ENCODE assay signal across 20 mouse cellular contexts in the genomic region with DNA sequence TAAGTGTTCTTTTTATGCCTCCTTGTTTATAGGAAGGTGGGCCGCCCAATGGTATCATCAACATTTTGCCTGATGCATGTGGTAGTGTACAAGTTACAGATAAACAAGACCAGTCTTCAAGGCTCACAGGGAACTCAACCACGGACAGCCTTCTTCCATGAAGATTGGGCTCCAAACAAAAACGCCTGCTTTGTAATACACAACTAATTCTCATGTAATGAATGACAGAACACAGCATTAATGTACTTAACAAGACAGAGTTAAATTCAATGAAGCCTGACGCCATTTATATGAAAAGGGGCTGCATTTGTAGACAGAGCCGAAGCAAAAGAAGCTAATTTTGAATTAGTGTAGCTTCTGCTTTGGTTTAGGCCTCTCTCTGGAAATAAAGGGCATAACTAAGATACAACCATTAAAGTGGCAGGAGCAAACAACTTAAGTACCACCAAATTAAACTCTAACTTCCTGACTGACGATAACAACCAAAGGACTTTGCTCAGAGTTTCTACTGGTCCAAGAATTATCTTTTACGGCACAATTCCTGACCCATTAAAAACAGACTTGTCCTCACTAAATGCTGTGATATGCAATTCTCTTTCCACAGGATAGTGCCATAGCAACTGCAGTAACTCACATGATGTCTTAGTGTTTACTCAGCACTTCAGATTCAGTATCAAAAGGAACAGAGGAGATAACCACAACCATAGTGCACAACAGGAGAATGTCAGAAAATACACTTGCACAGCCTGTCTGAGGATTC.
DNase-seq lines count a peak whose midpoint lies in the region; ATAC-seq and TF ChIP-seq lines count a peak whose summit lies in the region.
"Had no signal": no experiment of that assay in that cellular context is flagged by ENCODE, and none has a peak within 500 bp of the region (broad histone marks: within the 10 kb centered on the region; RNA-seq: fewer than 3 reads in every experiment).

No protein-coding gene starts in this region.

- H3K27me3 ChIP-seq in intestine, embryonic 16.5 days (replicated peaks; ENCODE audit: control insufficient read depth, insufficient read depth, low read length) = no peaks in the 10 kb centered on the region
- no peaks in the 10 kb centered on the region for H3K27me3 ChIP-seq in kidney, postnatal 0 days (ENCODE audit: insufficient read depth, low read length)
- H3K27me3 ChIP-seq: CH12.LX; embryonic facial prominence, embryonic 12.5 days; forebrain, embryonic 15.5 days; heart, embryonic 12.5 days; Patski had no signal

- intact Hi-C loops in left cerebral cortex, postnatal 14 days (cut with DNase I) = no loop called here

- 58% methylated on average over 7 of the region's 7 CpGs for WGBS in intestine, embryonic 16.5 days
- 65% methylated on average over 7 of the region's 7 CpGs for WGBS in kidney, postnatal 0 days
- WGBS in large intestine, adult 2 months = 45% methylated on average over 7 of the region's 7 CpGs

- no peak overlapping the region for H3K4me3 ChIP-seq in intestine, embryonic 16.5 days (ENCODE audit: low read length)
- no peak overlapping the region for H3K4me3 ChIP-seq in kidney, postnatal 0 days (replicated peaks; ENCODE audit: low read depth, low read length)
- H3K4me3 ChIP-seq: embryonic facial prominence, embryonic 12.5 days; forebrain, embryonic 15.5 days; heart, adult 2 months; heart, embryonic 12.5 days; hindbrain, embryonic 10.5 days had no signal

- H3K9ac ChIP-seq in intestine, embryonic 16.5 days (ENCODE audit: low read depth, low read length) = no peak overlapping the region
- no peak overlapping the region for H3K9ac ChIP-seq in kidney, postnatal 0 days (ENCODE audit: low read depth, low read length)
- H3K9ac ChIP-seq: embryonic facial prominence, embryonic 12.5 days; forebrain, embryonic 15.5 days; heart, embryonic 12.5 days had no signal

- no peak overlapping the region for H3K4me2 ChIP-seq in intestine, embryonic 16.5 days (ENCODE audit: low read depth, low read length)
- no peak overlapping the region for H3K4me2 ChIP-seq in kidney, postnatal 0 days (ENCODE audit: low read length)
- H3K4me2 ChIP-seq: embryonic facial prominence, embryonic 12.5 days; forebrain, embryonic 15.5 days; heart, embryonic 12.5 days had no signal

- peak; percentile 91 for ATAC-seq in intestine, embryonic 16.5 days
- peak; percentile 49; the same call in 1 of the 2 replicates for ATAC-seq in kidney, postnatal 0 days (replicated peaks; ENCODE audit: low FRiP score, low read depth)
- ATAC-seq: activated CD4-positive, CD25-positive, alpha-beta regulatory T cell, adult 4 months; forebrain, embryonic 15.5 days; Patski had no signal

- H3K4me1 ChIP-seq in intestine, embryonic 16.5 days (ENCODE audit: control insufficient read depth, insufficient read depth, low read length) = 0 out of 2 replicates have a peak, but pooled peaks cover 4% of the 10 kb centered on the region
- no peaks in the 10 kb centered on the region; the same call in 1 of the 2 replicates for H3K4me1 ChIP-seq in kidney, postnatal 0 days (replicated peaks; ENCODE audit: insufficient read depth, low read length)
- H3K4me1 ChIP-seq: heart, embryonic 12.5 days had no signal

- TF ChIP-seq CTCF in kidney, postnatal 0 days (IDR thresholded peaks at IDR 0.05; ENCODE audit: low read depth) = no peak

- DNase-seq in kidney, adult 8-10 months = peak; percentile 32 to 76
- DNase-seq in kidney, adult 18-20 months = no peak
- no peak for DNase-seq in kidney, postnatal 0 days (ENCODE audit: low spot score)
- peak; percentile 25 for DNase-seq in large intestine, adult 2 months (ENCODE audit: low read depth, low spot score)
- DNase-seq in left cerebral cortex, adult 11 months (ENCODE audit: low spot score) = no peak
- no peak for DNase-seq in left cerebral cortex, postnatal 14 days (ENCODE audit: low spot score in 2 of 2)
- DNase-seq: adrenal gland, postnatal 14 days; cerebellum, adult 11-12 months; cerebellum, adult 9-10 months; cerebellum, postnatal 25 days; gastrocnemius, postnatal 14 days; heart, adult 2 months had no signal

- no peaks in the 10 kb centered on the region for H3K9me3 ChIP-seq in intestine, embryonic 16.5 days (ENCODE audit: control insufficient read depth, low read length)
- no peaks in the 10 kb centered on the region for H3K9me3 ChIP-seq in kidney, postnatal 0 days (replicated peaks; ENCODE audit: low read length)
- H3K9me3 ChIP-seq: embryonic facial prominence, embryonic 12.5 days; forebrain, embryonic 15.5 days; heart, embryonic 12.5 days; hindbrain, embryonic 10.5 days had no signal

- no peak overlapping the region for H3K27ac ChIP-seq in intestine, embryonic 16.5 days (ENCODE audit: low read length)
- H3K27ac ChIP-seq in kidney, postnatal 0 days = 0 out of 2 replicates have a peak overlapping the region, but pooled peaks have one; percentile 44
- H3K27ac ChIP-seq: embryonic facial prominence, embryonic 12.5 days; forebrain, embryonic 15.5 days; heart, adult 2 months; hindbrain, embryonic 10.5 days had no signal

- no peaks in the 10 kb centered on the region for H3K36me3 ChIP-seq in intestine, embryonic 16.5 days (ENCODE audit: control insufficient read depth, insufficient read depth, low read length)
- no peaks in the 10 kb centered on the region for H3K36me3 ChIP-seq in kidney, postnatal 0 days (ENCODE audit: insufficient read depth, low read length)
- H3K36me3 ChIP-seq: embryonic facial prominence, embryonic 12.5 days; forebrain, embryonic 15.5 days; heart, embryonic 12.5 days; hindbrain, embryonic 10.5 days had no signal

Comparison
In these comparisons a context has a peak if more than half of its experiments do, and no peak if none do; other contexts are left out.
1. DNase-seq: peak in kidney, adult 8-10 months (2 of 2) and large intestine, adult 2 months (single experiment); none in kidney, adult 18-20 months (single experiment), kidney, postnatal 0 days (single experiment), left cerebral cortex, adult 11 months (single experiment) and left cerebral cortex, postnatal 14 days (0 of 2).